In genomic region chr13:55431889-55432685, GRCm38 (mm10) we compare ENCODE assay signal across 15 mouse cellular contexts. TPM values are rescaled to one million over a fixed set of nuclear protein-coding genes. Genes with fewer than 3 reads are reported as not detected.
DNase-seq lines count a peak whose midpoint lies in the region; ATAC-seq and TF ChIP-seq lines count a peak whose summit lies in the region.
"Had no signal": no experiment of that assay in that cellular context is flagged by ENCODE, and none has a peak within 500 bp of the region (broad histone marks: within the 10 kb centered on the region; RNA-seq: fewer than 3 reads in every experiment).

No protein-coding gene starts in this region.

- H3K9ac ChIP-seq in hindbrain, embryonic 12.5 days, result no peak overlapping the region
- no peak overlapping the region for H3K9ac ChIP-seq in neural tube, embryonic 15.5 days (replicated peaks)
- H3K9ac ChIP-seq: liver, embryonic 13.5 days had no signal

- ATAC-seq in monocyte, adult 5-6 weeks (replicated peaks; ENCODE audit: insufficient number of reproducible peaks, low FRiP score, low TSS enrichment, poor library complexity, severe bottlenecking), result peak; percentile 77
- ATAC-seq in hindbrain, embryonic 12.5 days (ENCODE audit: low FRiP score), result no peak
- ATAC-seq in neural tube, embryonic 15.5 days (ENCODE audit: low FRiP score), result no peak
- ATAC-seq: intestine, postnatal 0 days had no signal

- TF ChIP-seq CTCF in spleen, adult 2 months (IDR thresholded peaks at IDR 0.05; ENCODE audit: extremely low read depth, insufficient read depth, insufficient read length, insufficient replicate concordance), result no peak
- TF ChIP-seq CTCF in bone marrow macrophage, adult 2 months (IDR thresholded peaks at IDR 0.05; ENCODE audit: low read depth, low read length), result no peak

- peak; percentile 68 to 83 for DNase-seq in spleen, adult 2 months (ENCODE audit: low read depth in 1 of 2, low spot score in 2 of 2)
- DNase-seq in spleen, adult 12 weeks (ENCODE audit: low spot score), result no peak
- DNase-seq in thymus, postnatal 36 days, result peak; percentile 58 to 71
- no peak for DNase-seq in left cerebral cortex, adult 18-20 months (ENCODE audit: low spot score in 2 of 2)
- DNase-seq: cerebellum, adult 9-10 months; heart, postnatal 4 days; liver, embryonic 13.5 days had no signal

- H3K4me1 ChIP-seq in spleen, adult 2 months (ENCODE audit: control insufficient read depth, insufficient read depth, insufficient read length), result peaks cover 36% of the 10 kb centered on the region
- H3K4me1 ChIP-seq in bone marrow macrophage, adult 2 months (ENCODE audit: control insufficient read depth, insufficient read depth, low read length), result peaks cover 37% of the 10 kb centered on the region
- no peaks in the 10 kb centered on the region for H3K4me1 ChIP-seq in hindbrain, embryonic 12.5 days
- H3K4me1 ChIP-seq in neural tube, embryonic 15.5 days, result no peaks in the 10 kb centered on the region

- H3K9me3 ChIP-seq in hindbrain, embryonic 12.5 days (replicated peaks), result 0 out of 2 replicates have a peak, but pooled peaks cover 6% of the 10 kb centered on the region
- H3K9me3 ChIP-seq in neural tube, embryonic 15.5 days (replicated peaks), result no peaks in the 10 kb centered on the region
- H3K9me3 ChIP-seq: liver, embryonic 13.5 days had no signal

- no peaks in the 10 kb centered on the region for H3K27me3 ChIP-seq in spleen, adult 2 months (ENCODE audit: control insufficient read depth, insufficient read depth, low read length)
- H3K27me3 ChIP-seq in hindbrain, embryonic 12.5 days, result no peaks in the 10 kb centered on the region
- H3K27me3 ChIP-seq in neural tube, embryonic 15.5 days (replicated peaks), result no peaks in the 10 kb centered on the region
- H3K27me3 ChIP-seq: liver, embryonic 13.5 days had no signal

- H3K4me2 ChIP-seq in hindbrain, embryonic 12.5 days (replicated peaks), result no peak overlapping the region
- H3K4me2 ChIP-seq in neural tube, embryonic 15.5 days, result no peak overlapping the region
- H3K4me2 ChIP-seq: liver, embryonic 13.5 days had no signal

- peak overlapping the region; percentile 99 for H3K27ac ChIP-seq in spleen, adult 2 months (ENCODE audit: insufficient read depth, low read length)
- H3K27ac ChIP-seq in bone marrow macrophage, adult 2 months (ENCODE audit: insufficient read depth, low read depth, low read length), result peak overlapping the region; percentile 62
- no peak overlapping the region for H3K27ac ChIP-seq in hindbrain, embryonic 12.5 days
- H3K27ac ChIP-seq in neural tube, embryonic 15.5 days (replicated peaks), result no peak overlapping the region
- H3K27ac ChIP-seq: heart, adult 2 months; liver, embryonic 13.5 days had no signal

- H3K36me3 ChIP-seq in spleen, adult 2 months (ENCODE audit: control insufficient read depth, insufficient read depth, low read length), result no peaks in the 10 kb centered on the region
- no peaks in the 10 kb centered on the region for H3K36me3 ChIP-seq in hindbrain, embryonic 12.5 days
- no peaks in the 10 kb centered on the region for H3K36me3 ChIP-seq in neural tube, embryonic 15.5 days
- H3K36me3 ChIP-seq: liver, embryonic 13.5 days had no signal

- TF ChIP-seq POLR2A in spleen, adult 2 months (IDR thresholded peaks at IDR 0.05; ENCODE audit: low read depth, low read length), result no peak
- TF ChIP-seq POLR2A in bone marrow macrophage, adult 2 months (IDR thresholded peaks at IDR 0.05; ENCODE audit: borderline replicate concordance, low read depth, low read length), result no peak

- H3K4me3 ChIP-seq in spleen, adult 2 months (ENCODE audit: extremely low read depth, insufficient read depth, insufficient read length), result peak overlapping the region; percentile 29; the same call in 1 of the 2 replicates
- H3K4me3 ChIP-seq in bone marrow macrophage, adult 2 months (ENCODE audit: insufficient read depth, low read length), result no peak overlapping the region
- H3K4me3 ChIP-seq in hindbrain, embryonic 12.5 days, result no peak overlapping the region
- no peak overlapping the region for H3K4me3 ChIP-seq in neural tube, embryonic 15.5 days (replicated peaks)
- H3K4me3 ChIP-seq: heart, adult 2 months; liver, embryonic 13.5 days had no signal

- WGBS in spleen, adult 2 months, result 10% methylated on average over 10 of the region's 10 CpGs
- 75% methylated on average over 10 of the region's 10 CpGs for WGBS in hindbrain, embryonic 12.5 days
- WGBS in neural tube, embryonic 15.5 days, result 79% methylated on average over 10 of the region's 10 CpGs

RNA-seq across cellular contexts. Expression of gene F12, which starts 5.5 kb away (rescaled TPM):
- 0.64 and 1.6 TPM in 2 replicates for polyA plus RNA-seq in spleen, adult 2 months (2012; rRNA removed)
- not detected in 2 replicates for polyA plus RNA-seq in bone marrow macrophage, adult 2 months (2012; ENCODE audit: insufficient read depth, insufficient read length, missing spikeins)
- 0.11 to 0.95 TPM in 2 of 3 replicates, not detected in the other for total RNA-seq in monocyte, adult 5-6 weeks (2017)
- under 1 TPM; 0.33 to 0.68 TPM for total RNA-seq in left cerebral cortex, adult 18-20 months (2021)
- polyA plus RNA-seq in hindbrain, embryonic 12.5 days (2016; fragmentation: Nextera tagmentation; extraction: Ambion mirVana), result 0.16 TPM in 1 of 2 replicates, not detected in the other
- polyA plus RNA-seq in neural tube, embryonic 15.5 days (2015; fragmentation: Nextera tagmentation; extraction: Ambion mirVana), result 0.18 and 0.47 TPM in 2 replicates
- total RNA-seq: heart, adult 2 months; heart, postnatal 4 days had no signal
- polyA plus RNA-seq: heart, adult 2 months had no signal

RNA-seq across cellular contexts. Expression of gene Grk6, which starts 12.8 kb away (rescaled TPM):
- 189 and 229 TPM in 2 replicates for polyA plus RNA-seq in spleen, adult 2 months (2012; rRNA removed)
- 42.1 and 43.0 TPM in 2 replicates for polyA plus RNA-seq in bone marrow macrophage, adult 2 months (2012; ENCODE audit: insufficient read depth, insufficient read length, missing spikeins)
- 179 to 219 TPM (median 207 TPM) in 3 replicates for total RNA-seq in monocyte, adult 5-6 weeks (2017)
- 10 to 100 TPM; 63.2 to 64.6 TPM for total RNA-seq in left cerebral cortex, adult 18-20 months (2021)
- 48.9 and 54.4 TPM in 2 replicates for polyA plus RNA-seq in hindbrain, embryonic 12.5 days (2016; fragmentation: Nextera tagmentation; extraction: Ambion mirVana)
- 34.2 and 38.4 TPM in 2 replicates for polyA plus RNA-seq in neural tube, embryonic 15.5 days (2015; fragmentation: Nextera tagmentation; extraction: Ambion mirVana)

RNA-seq across cellular contexts. Expression of gene Pfn3, which starts 17.1 kb away (rescaled TPM):
- polyA plus RNA-seq in spleen, adult 2 months (2012; rRNA removed), result not detected in 2 replicates
- polyA plus RNA-seq in bone marrow macrophage, adult 2 months (2012; ENCODE audit: insufficient read depth, insufficient read length, missing spikeins), result not detected in 2 replicates
- total RNA-seq in monocyte, adult 5-6 weeks (2017), result not detected in 3 replicates
- not detected for total RNA-seq in left cerebral cortex, adult 18-20 months (2021)
- not detected in 2 replicates for polyA plus RNA-seq in hindbrain, embryonic 12.5 days (2016; fragmentation: Nextera tagmentation; extraction: Ambion mirVana)
- 0.50 and 1.4 TPM in 2 replicates for polyA plus RNA-seq in neural tube, embryonic 15.5 days (2015; fragmentation: Nextera tagmentation; extraction: Ambion mirVana)
- total RNA-seq: heart, adult 2 months; heart, postnatal 4 days had no signal
- polyA plus RNA-seq: heart, adult 2 months; intestine, postnatal 0 days; large intestine, adult 2 months; liver, embryonic 13.5 days had no signal

RNA-seq across cellular contexts. Expression of gene Prr7, which starts 32.0 kb away (rescaled TPM):
- polyA plus RNA-seq in spleen, adult 2 months (2012; rRNA removed), result 16.2 and 33.9 TPM in 2 replicates
- polyA plus RNA-seq in bone marrow macrophage, adult 2 months (2012; ENCODE audit: insufficient read depth, insufficient read length, missing spikeins), result not detected in 2 replicates
- total RNA-seq in monocyte, adult 5-6 weeks (2017), result 2.2 to 3.8 TPM in 2 of 3 replicates, not detected in the other
- total RNA-seq in left cerebral cortex, adult 18-20 months (2021), result 10 to 100 TPM; 66.6 to 70.1 TPM
- 1.1 and 1.5 TPM in 2 replicates for polyA plus RNA-seq in hindbrain, embryonic 12.5 days (2016; fragmentation: Nextera tagmentation; extraction: Ambion mirVana)
- polyA plus RNA-seq in neural tube, embryonic 15.5 days (2015; fragmentation: Nextera tagmentation; extraction: Ambion mirVana), result 4.2 and 5.8 TPM in 2 replicates
- polyA plus RNA-seq: liver, embryonic 13.5 days had no signal

RNA-seq across cellular contexts. Expression of gene Slc34a1, which starts 34.1 kb away (rescaled TPM):
- polyA plus RNA-seq in spleen, adult 2 months (2012; rRNA removed), result 0.87 and 2.2 TPM in 2 replicates
- not detected in 2 replicates for polyA plus RNA-seq in bone marrow macrophage, adult 2 months (2012; ENCODE audit: insufficient read depth, insufficient read length, missing spikeins)
- not detected in 3 replicates for total RNA-seq in monocyte, adult 5-6 weeks (2017)
- total RNA-seq in left cerebral cortex, adult 18-20 months (2021), result not detected
- 0.10 TPM in 1 of 2 replicates, not detected in the other for polyA plus RNA-seq in hindbrain, embryonic 12.5 days (2016; fragmentation: Nextera tagmentation; extraction: Ambion mirVana)
- 0.20 TPM in 1 of 2 replicates, not detected in the other for polyA plus RNA-seq in neural tube, embryonic 15.5 days (2015; fragmentation: Nextera tagmentation; extraction: Ambion mirVana)
- total RNA-seq: heart, adult 2 months; heart, postnatal 4 days; left cerebral cortex, postnatal 10 days had no signal
- polyA plus RNA-seq: liver, embryonic 13.5 days had no signal

Comparison
In these comparisons a context has a peak if more than half of its experiments do, and no peak if none do; other contexts are left out.
1. DNase-seq: peak in spleen, adult 2 months (2 of 2) and thymus, postnatal 36 days (2 of 2); none in spleen, adult 12 weeks (single experiment) and left cerebral cortex, adult 18-20 months (0 of 2).
2. H3K27ac ChIP-seq: peak in spleen, adult 2 months (single experiment) and bone marrow macrophage, adult 2 months (single experiment); none in hindbrain, embryonic 12.5 days (single experiment) and neural tube, embryonic 15.5 days (single experiment).